Mouse (Mus musculus): ENCODE measurements at regions not wholly inside any gene's neighbourhood (a gene's known extent, or its start where the extent isn't known, plus 50 kb on each side); places are given as distances from the start of the nearest gene placed in this dataset.

- H3K27me3 ChIP-seq (ENCODE audit: control insufficient read depth, insufficient read depth, low read length), result no peaks in the 10 kb centered on the region
- no peaks in the 10 kb centered on the region for H3K36me3 ChIP-seq (ENCODE audit: control insufficient read depth, insufficient read depth, low read length)
- H3K4me3 ChIP-seq (ENCODE audit: insufficient read depth, low read depth, low read length), result no peak overlapping the region
- DNase-seq (ENCODE audit: extremely low read depth, low read depth, low spot score), result no peak
- no peak overlapping the region for H3K9ac ChIP-seq (ENCODE audit: low read depth, low read length)
- no peaks in the 10 kb centered on the region for H3K4me1 ChIP-seq (ENCODE audit: control insufficient read depth, insufficient read depth, low read length)
- TF ChIP-seq CTCF (IDR thresholded peaks at IDR 0.05; ENCODE audit: low read depth, low read length), result no peak
- TF ChIP-seq POLR2A (IDR thresholded peaks at IDR 0.05; ENCODE audit: extremely low read depth, insufficient read depth, low read length), result no peak
- no peaks in the 10 kb centered on the region for H3K79me2 ChIP-seq (ENCODE audit: control insufficient read depth, insufficient read depth, low read length)
- H3K27ac ChIP-seq (replicated peaks; ENCODE audit: insufficient read depth, low read depth, low read length), result no peak overlapping the region
These were observed 241.9 kb downstream of the Tle4 start for GRCm38 (mm10) chr19:14355946-14356345.

GRCm38 (mm10) chr19:14360611-14361010, 237.2 kb downstream of the Tle4 start:
- no peak overlapping the region for H3K9ac ChIP-seq (ENCODE audit: low read depth, low read length)
- H3K79me2 ChIP-seq (ENCODE audit: control insufficient read depth, insufficient read depth, low read length), result no peaks in the 10 kb centered on the region
- TF ChIP-seq CTCF (IDR thresholded peaks at IDR 0.05; ENCODE audit: low read depth, low read length) (no peak), POLR2A (IDR thresholded peaks at IDR 0.05; ENCODE audit: extremely low read depth, insufficient read depth, low read length) (no peak)
- 79% methylated on average over 5 of the region's 5 CpGs for WGBS
- no peak for DNase-seq (ENCODE audit: extremely low read depth, low read depth, low spot score)
- no peaks in the 10 kb centered on the region for H3K27me3 ChIP-seq (ENCODE audit: control insufficient read depth, insufficient read depth, low read length)
- no peaks in the 10 kb centered on the region for H3K36me3 ChIP-seq (ENCODE audit: control insufficient read depth, insufficient read depth, low read length)
- no peak overlapping the region for H3K4me3 ChIP-seq (ENCODE audit: insufficient read depth, low read depth, low read length)
- H3K27ac ChIP-seq (replicated peaks; ENCODE audit: insufficient read depth, low read depth, low read length), result no peak overlapping the region
- no peaks in the 10 kb centered on the region for H3K4me1 ChIP-seq (ENCODE audit: control insufficient read depth, insufficient read depth, low read length)

- Histone ChIP-seq H3K79me2 (ENCODE audit: control insufficient read depth, insufficient read depth, low read length) (no peaks in the 10 kb centered on the region), H3K9ac (ENCODE audit: low read depth, low read length) (no peak overlapping the region), H3K4me3 (ENCODE audit: insufficient read depth, low read depth, low read length) (no peak overlapping the region), H3K27me3 (ENCODE audit: control insufficient read depth, insufficient read depth, low read length) (no peaks in the 10 kb centered on the region), H3K27ac (replicated peaks; ENCODE audit: insufficient read depth, low read depth, low read length) (no peak overlapping the region), H3K4me1 (ENCODE audit: control insufficient read depth, insufficient read depth, low read length) (no peaks in the 10 kb centered on the region), H3K36me3 (ENCODE audit: control insufficient read depth, insufficient read depth, low read length) (no peaks in the 10 kb centered on the region)
- no peak for DNase-seq (ENCODE audit: extremely low read depth, low read depth, low spot score)
- 93% methylated on average over 12 of the region's 12 CpGs for WGBS
- TF ChIP-seq POLR2A (IDR thresholded peaks at IDR 0.05; ENCODE audit: extremely low read depth, insufficient read depth, low read length) (no peak), CTCF (IDR thresholded peaks at IDR 0.05; ENCODE audit: low read depth, low read length) (no peak)
These were observed 228.7 kb downstream of the Tle4 start for GRCm38 (mm10) chr19:14369098-14369604.

- TF ChIP-seq POLR2A (IDR thresholded peaks at IDR 0.05; ENCODE audit: extremely low read depth, insufficient read depth, low read length), result no peak
- no peak for TF ChIP-seq CTCF (IDR thresholded peaks at IDR 0.05; ENCODE audit: low read depth, low read length)
- no peak for DNase-seq (ENCODE audit: extremely low read depth, low read depth, low spot score)
- Histone ChIP-seq H3K27me3 (ENCODE audit: control insufficient read depth, insufficient read depth, low read length) (no peaks in the 10 kb centered on the region), H3K36me3 (ENCODE audit: control insufficient read depth, insufficient read depth, low read length) (no peaks in the 10 kb centered on the region), H3K4me1 (ENCODE audit: control insufficient read depth, insufficient read depth, low read length) (no peaks in the 10 kb centered on the region), H3K9ac (ENCODE audit: low read depth, low read length) (no peak overlapping the region), H3K27ac (replicated peaks; ENCODE audit: insufficient read depth, low read depth, low read length) (no peak overlapping the region), H3K79me2 (ENCODE audit: control insufficient read depth, insufficient read depth, low read length) (no peaks in the 10 kb centered on the region), H3K4me3 (ENCODE audit: insufficient read depth, low read depth, low read length) (no peak overlapping the region)
- 84% methylated on average over 5 of the region's 5 CpGs for whole genome bisulfite sequencing
These were observed 226.5 kb downstream of the Tle4 start for GRCm38 (mm10) chr19:14371360-14371759.

- TF ChIP-seq CTCF (IDR thresholded peaks at IDR 0.05; ENCODE audit: low read depth, low read length) (no peak), POLR2A (IDR thresholded peaks at IDR 0.05; ENCODE audit: extremely low read depth, insufficient read depth, low read length) (no peak)
These were observed 223.9 kb downstream of the Tle4 start for GRCm38 (mm10) chr19:14373996-14374395.

GRCm38 (mm10) chr19:14380898-14381297, 217.0 kb downstream of the Tle4 start:
- TF ChIP-seq POLR2A (IDR thresholded peaks at IDR 0.05; ENCODE audit: extremely low read depth, insufficient read depth, low read length), result no peak
- Histone ChIP-seq H3K27me3 (ENCODE audit: control insufficient read depth, insufficient read depth, low read length) (no peaks in the 10 kb centered on the region), H3K4me1 (ENCODE audit: control insufficient read depth, insufficient read depth, low read length) (no peaks in the 10 kb centered on the region), H3K4me3 (ENCODE audit: insufficient read depth, low read depth, low read length) (no peak overlapping the region), H3K36me3 (ENCODE audit: control insufficient read depth, insufficient read depth, low read length) (no peaks in the 10 kb centered on the region), H3K79me2 (ENCODE audit: control insufficient read depth, insufficient read depth, low read length) (no peaks in the 10 kb centered on the region), H3K27ac (replicated peaks; ENCODE audit: insufficient read depth, low read depth, low read length) (no peak overlapping the region), H3K9ac (ENCODE audit: low read depth, low read length) (no peak overlapping the region)
- no peak for DNase-seq (ENCODE audit: extremely low read depth, low read depth, low spot score)

More at GRCm38 (mm10) chr19:14373996-14374395, 223.9 kb downstream of the Tle4 start:
- H3K36me3 ChIP-seq (ENCODE audit: control insufficient read depth, insufficient read depth, low read length), result no peaks in the 10 kb centered on the region
- H3K79me2 ChIP-seq (ENCODE audit: control insufficient read depth, insufficient read depth, low read length), result no peaks in the 10 kb centered on the region
- no peaks in the 10 kb centered on the region for H3K27me3 ChIP-seq (ENCODE audit: control insufficient read depth, insufficient read depth, low read length)
- no peak overlapping the region for H3K27ac ChIP-seq (replicated peaks; ENCODE audit: insufficient read depth, low read depth, low read length)
- no peaks in the 10 kb centered on the region for H3K4me1 ChIP-seq (ENCODE audit: control insufficient read depth, insufficient read depth, low read length)
- WGBS, result 90% methylated on average over 4 of the region's 4 CpGs
- no peak overlapping the region for H3K9ac ChIP-seq (ENCODE audit: low read depth, low read length)
- no peak for DNase-seq (ENCODE audit: extremely low read depth, low read depth, low spot score)
- no peak overlapping the region for H3K4me3 ChIP-seq (ENCODE audit: insufficient read depth, low read depth, low read length)

Measured in liver, adult 2 months (tissue).